Mouse (Mus musculus): ENCODE data around the gene Mgat5b. TPM values are rescaled to one million over a fixed set of nuclear protein-coding genes. Genes with fewer than 3 reads are reported as not detected.
"Not testable (repeated sequence)": the region's sequence is repeated elsewhere in the genome, so short reads cannot be mapped to it uniquely, and the experiment has no call there.

Mgat5b gene
- polyA plus RNA-seq, 1 experiment from 2014 or later: not detected

DNA sequence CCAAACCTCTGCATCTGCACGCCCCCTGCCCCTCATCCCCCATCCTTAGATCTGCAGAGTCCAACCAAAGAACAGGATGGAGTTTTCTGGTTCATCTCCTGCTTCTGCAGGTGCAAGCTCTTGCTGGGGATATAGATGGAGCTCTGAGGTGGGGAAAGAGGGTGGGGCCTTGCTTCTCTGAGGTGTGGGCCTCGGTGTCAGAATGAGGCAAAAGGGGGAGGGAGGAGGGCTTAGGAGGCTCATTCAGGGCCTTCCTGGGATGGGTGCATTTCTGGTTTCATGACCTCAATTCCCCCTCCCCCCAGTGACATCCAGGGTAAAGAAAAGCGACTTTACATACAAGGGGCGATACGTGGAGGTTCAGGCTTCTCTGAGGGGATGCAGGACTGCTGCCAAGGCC, 31.5 kb upstream of the Mgat5b start:
- Histone ChIP-seq H3K4me3 (no peak overlapping the region), H3K4me2 (no peak overlapping the region), H3K9ac (no peak overlapping the region), H3K27ac (no peak overlapping the region), H3K9me3 (replicated peaks) (no peaks in the 10 kb centered on the region), H3K4me1 (0 out of 2 replicates have a peak, but pooled peaks cover 6% of the 10 kb centered on the region), H3K27me3 (replicated peaks) (peaks cover 64% of the 10 kb centered on the region), H3K36me3 (no peaks in the 10 kb centered on the region)
- no peak for ATAC-seq
- WGBS (ENCODE audit: insufficient replicate concordance): 41% methylated on average over 5 of the region's 5 CpGs

DNA sequence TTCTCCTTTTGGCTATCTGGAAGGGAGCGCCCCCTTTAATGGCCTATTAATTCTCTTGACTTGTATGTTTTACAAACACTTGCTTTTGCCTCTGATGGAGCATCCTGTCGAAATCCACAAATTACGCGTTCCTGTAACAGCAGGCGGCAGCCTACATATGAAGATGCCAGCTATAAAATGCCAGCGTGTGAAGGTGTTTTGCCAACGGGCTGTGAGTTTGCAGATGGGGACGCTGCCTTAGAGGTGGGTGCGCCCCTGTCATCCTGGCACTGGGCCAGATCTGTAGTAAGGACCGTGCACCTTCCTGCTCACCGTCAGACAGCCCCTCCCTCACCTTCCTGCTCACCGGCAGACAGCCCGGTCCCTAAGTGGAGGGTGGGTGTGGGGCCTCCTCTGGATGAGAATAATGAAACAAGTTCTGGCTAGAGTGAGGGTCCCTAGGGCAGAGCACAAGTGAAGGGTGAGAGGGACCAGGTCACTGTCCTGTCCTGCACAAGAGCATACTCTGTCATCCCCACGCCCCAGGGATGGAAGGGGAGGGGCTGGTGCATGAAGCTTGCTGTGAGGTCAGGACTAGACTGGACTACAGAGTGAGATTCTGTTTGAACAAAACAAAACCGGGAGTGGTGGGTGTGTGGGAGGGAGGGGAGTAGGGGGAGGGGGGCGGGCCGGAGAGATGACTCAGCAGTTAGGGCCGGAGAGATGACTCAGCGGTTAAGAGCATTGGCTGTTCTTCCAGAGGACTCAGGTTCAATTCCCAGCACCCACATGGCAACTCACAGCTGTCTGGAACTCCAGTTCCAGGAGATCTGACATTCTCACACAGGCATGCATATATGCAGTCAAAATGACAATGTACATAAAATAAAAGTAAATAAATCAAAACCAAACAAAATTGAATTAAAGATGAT, 24.9 kb upstream of the Mgat5b start:
- Histone ChIP-seq H3K36me3 (no peaks in the 10 kb centered on the region), H3K9ac (no peak overlapping the region), H3K4me3 (no peak overlapping the region), H3K27ac (no peak overlapping the region), H3K4me1 (peaks cover 4% of the 10 kb centered on the region), H3K27me3 (replicated peaks) (peaks cover 47% of the 10 kb centered on the region), H3K4me2 (no peak overlapping the region), H3K9me3 (replicated peaks) (no peaks in the 10 kb centered on the region)
- no peak for ATAC-seq
- WGBS (ENCODE audit: insufficient replicate concordance): 60% methylated on average over 18 of the region's 19 CpGs

DNA sequence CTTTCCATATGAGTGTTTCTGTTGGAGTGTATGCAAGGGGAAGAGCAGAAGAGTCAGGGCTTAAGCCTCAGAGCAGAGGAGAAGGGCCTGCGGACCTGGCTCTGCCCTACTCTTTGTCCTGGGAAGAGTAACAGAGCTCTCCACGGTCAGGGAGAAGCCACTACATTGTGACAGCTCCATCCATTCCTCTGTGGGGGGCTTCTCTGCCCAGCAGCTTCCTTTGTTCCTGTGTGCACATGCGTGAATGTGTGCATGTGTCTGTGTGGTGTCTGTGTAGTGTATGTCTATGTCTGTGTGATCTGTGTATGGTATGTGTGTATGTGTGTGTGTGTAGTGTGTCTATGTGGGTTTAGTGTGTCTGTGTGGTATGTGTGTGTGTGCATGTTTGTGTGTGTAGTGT, 23.3 kb upstream of the Mgat5b start:
- no peaks in the 10 kb centered on the region for H3K9me3 ChIP-seq (replicated peaks)
- no peak for ATAC-seq
- 62% methylated on average over 3 of the region's 3 CpGs for WGBS (ENCODE audit: insufficient replicate concordance)

DNA sequence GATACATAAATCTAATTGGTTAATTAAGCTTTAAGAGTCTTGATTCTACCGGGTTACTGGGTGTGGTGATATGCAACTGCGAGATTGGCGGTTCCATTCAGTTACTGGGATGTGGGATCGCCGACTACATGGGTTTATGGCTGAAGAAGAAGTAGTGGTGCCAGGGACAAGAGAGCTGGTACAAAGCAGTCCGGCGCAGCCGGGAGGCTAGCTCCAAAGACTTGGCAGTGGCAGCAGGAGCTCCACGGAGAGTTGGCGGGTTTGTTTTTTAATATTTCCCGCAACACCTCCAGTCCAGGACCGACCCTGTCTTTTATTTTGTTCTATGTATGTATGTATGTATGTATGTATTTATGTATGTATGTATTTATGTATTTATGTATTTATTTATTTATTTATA, 19.4 kb upstream of the Mgat5b start:
- Histone ChIP-seq H3K27me3 (replicated peaks) (peaks cover 49% of the 10 kb centered on the region), H3K4me3 (no peak overlapping the region), H3K27ac (no peak overlapping the region), H3K4me2 (no peak overlapping the region), H3K36me3 (no peaks in the 10 kb centered on the region), H3K9ac (no peak overlapping the region), H3K9me3 (replicated peaks) (no peaks in the 10 kb centered on the region), H3K4me1 (no peaks in the 10 kb centered on the region)
- ATAC-seq: no peak
- 87% methylated on average over 12 of the region's 12 CpGs for WGBS (ENCODE audit: insufficient replicate concordance)

More for the DNA sequence above, 23.3 kb upstream of the Mgat5b start:
- Histone ChIP-seq H3K4me1 (peaks cover 4% of the 10 kb centered on the region), H3K27me3 (replicated peaks) (peaks cover 44% of the 10 kb centered on the region), H3K9ac (no peak overlapping the region), H3K4me3 (no peak overlapping the region), H3K4me2 (no peak overlapping the region), H3K36me3 (no peaks in the 10 kb centered on the region), H3K27ac (no peak overlapping the region)

DNA sequence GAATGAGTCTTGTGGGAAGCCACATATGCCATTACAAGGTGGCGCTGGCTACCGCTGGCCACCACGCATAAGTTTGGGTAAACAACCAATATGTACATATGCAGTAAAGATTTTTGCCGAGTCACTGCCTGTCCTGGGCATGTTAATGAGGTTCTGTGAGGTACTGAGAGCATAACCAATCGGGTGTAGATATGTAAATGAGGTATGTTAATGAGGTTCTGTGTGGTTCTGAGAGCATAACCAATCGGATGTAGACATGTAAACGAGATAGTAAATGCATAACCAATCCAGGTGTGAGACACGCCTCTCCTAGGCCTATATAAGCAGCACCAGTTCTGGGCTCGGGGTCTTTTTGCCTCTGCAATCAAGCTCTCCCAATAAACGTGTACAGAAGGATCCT, 16.1 kb upstream of the Mgat5b start:
- 77% methylated on average over 10 of the region's 10 CpGs for WGBS (ENCODE audit: insufficient replicate concordance)
- H3K9me3 ChIP-seq (replicated peaks); H3K9ac ChIP-seq; H3K4me2 ChIP-seq; H3K4me3 ChIP-seq; ATAC-seq; H3K27ac ChIP-seq; H3K36me3 ChIP-seq; H3K4me1 ChIP-seq: not testable (repeated sequence)
- H3K27me3 ChIP-seq (replicated peaks): peaks cover 66% of the 10 kb centered on the region

DNA sequence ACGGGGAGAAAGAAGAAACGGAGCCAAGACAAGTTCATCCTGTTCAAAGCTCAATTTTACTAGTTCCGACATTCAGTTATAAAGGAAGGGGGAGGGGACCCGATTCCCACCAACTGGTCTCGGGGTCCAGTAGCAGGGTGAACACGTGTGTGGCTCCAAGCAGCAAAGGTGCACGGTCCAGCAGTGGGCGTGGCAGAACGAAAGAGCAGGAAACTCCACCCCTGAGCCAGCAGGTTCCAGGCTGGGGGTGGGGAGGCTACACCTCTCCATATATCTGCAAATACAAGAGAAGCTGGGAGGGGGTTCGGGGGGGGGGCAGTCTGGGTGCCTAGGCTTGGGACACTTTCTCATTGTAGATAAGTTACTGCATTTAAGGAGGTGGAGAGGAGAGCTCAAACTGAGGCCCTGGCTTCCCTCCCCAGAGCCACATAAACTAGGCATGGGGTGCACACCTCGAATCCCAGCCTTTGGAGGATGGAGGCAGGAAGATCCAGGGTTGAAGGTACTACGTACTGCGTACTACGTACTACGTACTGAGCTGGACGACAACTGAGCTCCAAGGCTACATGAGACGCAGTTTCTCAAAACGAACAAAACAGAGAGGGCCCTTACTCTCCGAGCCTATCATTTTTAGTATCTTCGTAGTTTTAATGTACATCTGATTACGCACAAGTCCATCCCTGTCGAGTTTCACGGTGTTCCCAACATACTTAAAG, 12.8 kb upstream of the Mgat5b start:
- H3K9me3 ChIP-seq (replicated peaks): no peaks in the 10 kb centered on the region
- H3K4me1 ChIP-seq: peaks cover 9% of the 10 kb centered on the region
- 5% methylated on average over 23 of the region's 23 CpGs for WGBS (ENCODE audit: insufficient replicate concordance)
- peak overlapping the region; percentile 55 for H3K4me2 ChIP-seq
- no peak overlapping the region for H3K27ac ChIP-seq
- H3K4me3 ChIP-seq: peak overlapping the region; percentile 32
- H3K9ac ChIP-seq: no peak overlapping the region
- H3K27me3 ChIP-seq (replicated peaks): peaks cover 48% of the 10 kb centered on the region
- no peak for ATAC-seq
- H3K36me3 ChIP-seq: no peaks in the 10 kb centered on the region

DNA sequence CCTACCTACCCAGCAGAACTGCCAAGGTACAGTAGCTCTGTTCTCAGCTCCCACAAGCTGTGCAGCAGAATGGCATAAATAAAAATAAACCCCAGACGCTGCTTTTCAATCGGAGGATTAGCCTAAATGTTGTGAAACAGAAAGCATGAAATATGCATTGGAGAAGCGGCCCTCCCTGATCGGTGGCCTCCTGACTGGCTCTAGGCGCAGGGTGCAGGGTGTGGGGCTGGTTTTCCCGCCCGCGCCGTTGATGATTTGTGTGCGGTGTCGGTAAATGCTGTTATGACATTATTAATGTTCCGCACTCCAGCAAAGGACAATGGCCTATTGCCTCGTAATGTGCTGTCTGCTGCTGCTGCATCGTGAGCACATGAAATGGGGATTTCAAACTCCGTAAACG, 5.1 kb upstream of the Mgat5b start:
- ATAC-seq: no peak
- H3K27ac ChIP-seq: no peak overlapping the region
- H3K4me1 ChIP-seq: no peaks in the 10 kb centered on the region
- H3K4me2 ChIP-seq: no peak overlapping the region
- H3K9me3 ChIP-seq (replicated peaks): no peaks in the 10 kb centered on the region
- H3K36me3 ChIP-seq: no peaks in the 10 kb centered on the region
- peaks cover 60% of the 10 kb centered on the region for H3K27me3 ChIP-seq (replicated peaks)
- 70% methylated on average over 16 of the region's 16 CpGs for WGBS (ENCODE audit: insufficient replicate concordance)
- no peak overlapping the region for H3K9ac ChIP-seq
- no peak overlapping the region for H3K4me3 ChIP-seq

DNA sequence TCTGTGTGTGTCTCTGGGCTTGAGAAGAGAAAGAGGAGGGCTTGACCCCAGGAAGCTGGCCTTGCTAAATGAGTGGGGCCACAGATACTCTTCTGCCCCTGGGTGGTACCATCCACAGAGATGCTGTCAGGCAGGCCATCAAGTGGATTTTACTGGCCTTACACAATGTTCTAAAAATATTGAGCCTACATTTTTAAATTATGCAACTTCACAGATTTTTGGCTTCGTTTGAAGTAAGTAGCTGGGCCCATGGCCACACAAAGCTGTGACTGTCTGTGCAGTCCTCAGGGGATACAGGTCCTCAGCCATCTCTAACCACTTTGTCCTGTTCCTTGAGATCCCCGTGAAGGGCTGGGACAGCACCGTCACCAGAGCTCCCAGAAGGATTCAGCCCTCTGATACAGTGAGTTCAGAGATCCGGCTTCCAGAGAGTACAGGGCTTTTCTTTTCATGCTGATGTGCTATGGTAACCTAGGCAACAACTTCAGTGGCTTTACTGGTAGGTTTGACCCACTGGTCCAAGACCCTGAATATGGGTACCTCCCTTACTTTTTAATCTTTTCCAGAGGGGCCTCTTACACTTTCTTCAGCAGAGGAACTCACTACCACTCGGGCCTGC, 4.3 kb upstream of the Mgat5b start:
- no peaks in the 10 kb centered on the region for H3K36me3 ChIP-seq
- peaks cover 68% of the 10 kb centered on the region for H3K27me3 ChIP-seq (replicated peaks)
- no peak overlapping the region for H3K27ac ChIP-seq
- 51% methylated on average over 5 of the region's 5 CpGs for WGBS (ENCODE audit: insufficient replicate concordance)
- peaks cover 6% of the 10 kb centered on the region; the same call in 1 of the 2 replicates for H3K4me1 ChIP-seq
- H3K9ac ChIP-seq: no peak overlapping the region
- H3K4me2 ChIP-seq: no peak overlapping the region
- H3K4me3 ChIP-seq: no peak overlapping the region
- no peaks in the 10 kb centered on the region for H3K9me3 ChIP-seq (replicated peaks)
- no peak for ATAC-seq

DNA sequence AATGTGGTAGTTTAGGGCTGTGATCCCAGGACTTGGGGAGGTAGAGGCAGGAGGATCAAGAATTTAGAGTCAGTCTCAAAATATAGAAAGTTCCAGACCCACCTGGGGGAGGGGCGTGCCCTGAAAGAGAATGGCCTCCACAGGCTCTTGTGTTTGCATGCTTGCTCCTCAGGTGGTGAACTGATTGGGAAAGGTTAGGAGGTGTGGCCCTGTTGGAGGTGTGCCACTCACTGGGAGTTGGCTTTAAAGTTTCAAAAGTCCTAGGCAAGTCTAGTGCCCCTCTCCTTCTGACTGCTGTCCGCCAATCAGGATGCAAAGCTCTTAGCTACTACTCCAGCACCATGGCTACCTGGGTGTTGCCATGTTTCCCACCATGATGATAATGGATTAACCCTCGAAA, 3.4 kb upstream of the Mgat5b start:
- WGBS (ENCODE audit: insufficient replicate concordance): 59% methylated on average over 3 of the region's 3 CpGs
- H3K27me3 ChIP-seq (replicated peaks): peaks cover 76% of the 10 kb centered on the region
- no peaks in the 10 kb centered on the region for H3K36me3 ChIP-seq
- H3K4me2 ChIP-seq: no peak overlapping the region
- no peak overlapping the region for H3K4me3 ChIP-seq
- no peaks in the 10 kb centered on the region for H3K9me3 ChIP-seq (replicated peaks)
- H3K9ac ChIP-seq: no peak overlapping the region
- no peak overlapping the region for H3K27ac ChIP-seq
- peaks cover 6% of the 10 kb centered on the region; the same call in 1 of the 2 replicates for H3K4me1 ChIP-seq
- ATAC-seq: no peak

DNA sequence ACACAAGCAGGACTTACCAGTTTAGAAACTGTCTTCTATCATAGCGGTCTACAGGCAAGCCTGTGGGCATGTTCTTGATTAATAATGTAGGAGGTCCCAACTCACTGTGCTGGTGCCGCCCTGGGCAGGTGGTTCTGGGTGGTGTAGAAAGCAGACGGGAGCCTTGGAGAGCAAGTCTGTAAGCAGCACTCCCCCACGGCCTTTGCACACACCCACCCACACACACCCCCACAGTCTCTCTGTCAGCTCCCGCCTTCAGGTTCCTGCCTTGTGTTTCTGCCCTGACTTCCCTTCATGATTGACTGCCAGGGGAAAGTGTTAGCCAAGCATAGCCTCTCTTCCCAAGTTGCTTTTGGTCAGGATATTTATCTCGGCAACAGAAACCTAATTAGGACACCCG, 1.3 kb upstream of the Mgat5b start:
- Histone ChIP-seq H3K4me2 (no peak overlapping the region), H3K9ac (no peak overlapping the region), H3K36me3 (no peaks in the 10 kb centered on the region), H3K27me3 (replicated peaks) (peaks cover 93% of the 10 kb centered on the region), H3K9me3 (replicated peaks) (no peaks in the 10 kb centered on the region), H3K4me1 (peaks cover 6% of the 10 kb centered on the region; the same call in 1 of the 2 replicates), H3K27ac (no peak overlapping the region), H3K4me3 (no peak overlapping the region)
- ATAC-seq: no peak
- 39% methylated on average over 7 of the region's 7 CpGs for whole genome bisulfite sequencing (ENCODE audit: insufficient replicate concordance)

DNA sequence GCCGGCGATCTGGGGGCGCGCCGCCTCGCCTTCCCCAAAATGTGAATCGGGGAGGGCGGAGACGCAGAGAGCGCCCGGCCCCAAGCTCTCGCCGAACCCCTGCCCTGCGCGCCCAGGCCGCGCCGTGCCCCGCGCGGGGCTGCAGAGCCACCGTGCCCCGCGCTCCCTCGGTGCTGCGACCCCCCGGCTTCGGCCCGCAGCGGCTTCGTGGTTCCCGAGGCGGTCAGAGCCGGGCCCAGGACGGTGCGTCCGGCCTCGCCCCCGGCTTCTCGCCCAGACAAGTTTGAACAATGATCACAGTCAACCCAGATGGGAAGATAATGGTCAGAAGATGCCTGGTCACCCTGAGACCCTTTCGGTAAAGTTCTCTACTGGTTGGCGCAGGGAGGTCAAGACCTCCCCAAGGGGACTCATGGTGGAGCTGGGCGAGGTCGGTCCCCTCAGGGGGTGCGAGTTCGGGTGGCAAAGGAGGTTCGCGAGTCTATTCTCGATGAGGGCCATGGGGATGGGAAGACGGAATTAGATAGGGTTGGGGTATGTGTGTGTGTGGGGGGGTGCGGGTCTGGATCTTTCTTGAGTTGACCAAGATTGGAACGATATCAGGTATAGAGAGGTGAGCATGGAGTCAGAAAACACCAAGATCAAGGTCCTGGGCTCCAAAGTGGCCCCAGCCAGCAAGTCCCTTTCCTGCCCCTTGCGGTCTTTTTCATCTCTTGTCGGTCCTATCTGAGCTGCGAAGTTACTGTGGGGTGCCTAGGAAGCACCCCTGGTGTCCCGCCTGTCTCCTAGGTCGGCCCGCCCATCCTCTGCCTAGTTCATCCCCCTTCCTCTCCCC, 740 bp downstream of the Mgat5b start:
- Histone ChIP-seq H3K4me1 (peaks cover 6% of the 10 kb centered on the region; the same call in 1 of the 2 replicates), H3K9me3 (replicated peaks) (no peaks in the 10 kb centered on the region), H3K4me3 (peak overlapping the region; percentile 44), H3K27ac (no peak overlapping the region), H3K9ac (no peak overlapping the region), H3K4me2 (peak overlapping the region; percentile 68), H3K27me3 (replicated peaks) (peaks cover 98% of the 10 kb centered on the region), H3K36me3 (no peaks in the 10 kb centered on the region)
- WGBS (ENCODE audit: insufficient replicate concordance): 5% methylated on average over 55 of the region's 58 CpGs
- ATAC-seq: no peak
